Mouse (Mus musculus): Measurements from ENCODE around the gene Arhgap11a.

The Arhgap11a gene

DNA sequence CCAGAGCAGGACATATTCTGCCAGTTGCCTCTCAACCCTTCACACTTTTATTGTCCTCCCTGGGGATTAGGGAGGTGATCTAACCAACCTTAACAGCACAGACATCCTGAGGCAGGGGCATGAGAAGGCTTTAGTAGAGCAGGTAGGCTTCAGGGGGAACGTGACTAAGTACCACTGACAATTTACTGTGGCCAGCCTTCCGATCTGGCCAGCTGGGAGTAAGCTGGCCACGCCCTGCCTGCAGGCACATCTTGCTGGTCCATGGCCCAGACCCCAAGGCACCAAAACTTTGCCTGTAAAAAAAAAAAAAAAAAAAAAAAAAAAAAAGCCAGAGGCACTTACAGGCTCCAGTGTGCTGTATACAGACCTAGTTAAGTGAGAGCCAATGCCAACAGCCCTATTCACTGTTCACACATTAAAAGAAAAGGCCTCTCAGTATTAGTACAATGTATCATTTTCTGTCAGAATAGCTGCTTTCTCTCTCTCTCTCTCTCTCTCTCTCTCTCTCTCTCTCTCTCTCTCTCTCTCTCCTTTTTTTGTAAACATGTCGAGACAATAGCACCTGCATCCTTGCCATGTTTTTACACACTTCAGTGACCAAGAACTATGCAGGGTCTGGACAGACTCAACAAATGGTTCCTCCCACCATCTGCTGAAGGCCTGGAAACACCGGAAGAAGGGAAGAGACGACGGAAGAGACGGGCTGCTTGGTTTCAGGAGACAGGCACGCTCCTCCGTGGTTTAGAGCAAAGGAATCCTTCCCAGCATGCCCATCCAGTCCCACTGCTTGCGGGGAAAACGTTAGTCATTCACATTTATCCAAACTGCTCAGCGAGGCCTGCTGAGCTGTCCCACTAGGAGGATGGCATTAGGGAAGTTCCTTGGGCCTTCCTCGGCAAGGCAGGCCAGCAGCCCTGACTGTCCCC, 30.5 kb downstream of the Arhgap11a start:
- DNase-seq (ENCODE audit: low read depth, low spot score), result no peak

DNA sequence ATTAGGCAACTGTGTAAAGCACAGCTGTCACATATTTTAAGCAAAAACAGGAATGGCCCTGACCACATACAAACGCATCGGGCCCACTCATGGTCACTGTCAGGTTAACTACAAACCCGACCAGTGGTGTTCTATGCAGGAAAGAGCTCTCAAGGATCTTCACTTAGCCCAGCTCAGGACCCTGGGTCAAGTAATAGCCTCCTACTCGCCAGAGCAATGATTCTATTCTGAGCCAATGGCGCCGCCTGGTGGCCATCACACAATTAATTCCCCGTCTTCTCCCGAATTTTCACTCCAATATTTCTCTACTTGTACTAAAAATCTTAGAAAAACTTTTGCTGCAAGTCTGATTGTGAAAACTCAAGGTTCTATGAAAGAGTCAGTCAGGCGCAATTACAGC, 40.8 kb downstream of the Arhgap11a start:
- no peak for DNase-seq (ENCODE audit: low read depth, low spot score)

DNA sequence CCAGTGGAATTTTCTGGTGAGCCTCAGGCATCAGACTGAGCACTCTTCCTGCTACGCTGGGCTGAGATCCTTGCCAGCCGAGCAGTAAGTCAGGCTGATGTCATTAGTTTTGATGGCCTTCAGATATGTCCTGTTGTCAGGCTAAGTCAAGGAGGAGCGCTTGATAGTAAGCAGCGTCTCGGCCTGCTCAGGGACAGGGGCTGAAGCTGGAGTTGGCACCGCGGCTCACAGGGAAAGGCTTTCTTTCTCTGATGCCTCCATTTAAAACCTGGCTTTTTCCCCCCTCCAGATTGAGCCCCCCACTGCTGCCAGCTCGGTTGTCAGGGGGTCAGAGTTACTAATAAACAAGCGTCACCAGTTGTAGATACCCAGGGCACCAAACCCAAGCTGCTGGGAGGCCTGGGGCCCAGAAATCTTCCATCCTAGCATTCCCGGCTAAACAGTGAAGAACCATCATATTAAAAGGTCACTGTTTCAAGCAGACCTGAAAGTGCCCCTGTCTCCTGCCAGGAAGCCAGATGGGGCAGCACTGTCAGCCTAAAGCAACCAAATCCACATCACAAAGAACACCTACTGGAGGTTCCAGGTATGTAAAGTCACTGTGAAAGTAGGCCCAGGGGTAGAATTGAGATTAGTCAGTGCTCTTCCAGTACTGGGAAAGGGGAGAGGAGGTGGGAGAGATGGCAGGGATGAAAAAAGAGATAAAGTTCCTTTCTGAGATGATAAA, 41.4 kb downstream of the Arhgap11a start:
- DNase-seq (ENCODE audit: low read depth, low spot score), result no peak

DNA sequence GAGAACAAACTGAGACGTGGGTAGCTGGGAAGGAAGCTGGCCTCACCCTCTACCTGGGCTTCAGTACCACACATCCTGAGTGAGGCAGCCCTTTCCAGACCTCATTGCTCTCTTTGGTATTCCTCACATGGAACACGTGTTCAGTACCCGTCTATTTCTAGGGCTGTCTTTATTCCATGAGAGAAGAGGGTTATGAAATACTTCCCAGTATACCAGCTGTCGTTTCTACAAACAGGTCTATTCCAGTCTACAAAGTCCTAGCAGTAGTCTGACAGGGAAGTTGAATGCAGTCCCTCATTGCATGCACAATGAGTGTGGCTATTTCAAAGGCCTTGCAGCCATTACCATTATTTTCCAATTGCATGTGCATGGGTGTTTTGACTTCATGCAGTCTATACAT, 42.7 kb downstream of the Arhgap11a start:
- DNase-seq (ENCODE audit: low read depth, low spot score), result no peak

DNA sequence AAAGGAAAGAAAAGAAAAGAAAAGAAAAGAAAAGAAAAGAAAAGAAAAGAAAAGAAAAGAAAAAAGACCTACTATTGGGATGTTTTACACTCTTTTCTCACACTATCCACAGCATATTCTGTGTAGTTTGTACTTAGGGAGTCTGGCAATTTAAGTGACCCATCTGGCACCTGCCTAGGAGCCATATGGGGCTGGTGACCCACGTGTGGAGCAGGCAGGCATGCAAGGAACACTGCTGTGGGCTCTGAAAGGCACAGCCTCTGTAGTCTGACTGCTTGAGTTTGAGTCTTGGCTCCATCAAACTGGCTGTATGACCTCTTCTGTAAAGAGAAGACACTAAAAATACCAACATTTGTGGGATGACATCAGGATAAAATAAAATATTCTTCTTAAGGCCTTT, 44.7 kb downstream of the Arhgap11a start:
- DNase-seq (ENCODE audit: low read depth, low spot score), result no peak

DNA sequence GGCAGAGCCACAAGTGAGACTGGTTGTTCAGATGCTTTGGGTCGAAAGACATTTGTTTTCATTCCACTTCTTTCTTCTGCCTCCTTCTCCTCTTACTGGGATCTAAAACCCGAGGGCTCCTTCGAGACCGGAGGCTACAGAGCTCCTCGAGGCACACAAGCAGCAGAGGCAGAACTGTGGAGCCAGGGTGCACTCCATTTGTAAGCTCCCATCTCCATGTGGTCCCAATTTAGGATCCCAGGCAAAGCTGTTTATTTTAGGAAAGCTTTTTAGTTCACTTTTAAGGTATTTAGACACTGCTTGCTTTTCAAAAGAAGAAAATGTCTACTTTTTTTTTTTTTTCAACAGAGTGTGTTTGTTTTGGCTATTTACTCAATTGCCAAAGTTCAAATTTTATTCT, 47.6 kb downstream of the Arhgap11a start:
- DNase-seq (ENCODE audit: low read depth, low spot score), result no peak

DNA sequence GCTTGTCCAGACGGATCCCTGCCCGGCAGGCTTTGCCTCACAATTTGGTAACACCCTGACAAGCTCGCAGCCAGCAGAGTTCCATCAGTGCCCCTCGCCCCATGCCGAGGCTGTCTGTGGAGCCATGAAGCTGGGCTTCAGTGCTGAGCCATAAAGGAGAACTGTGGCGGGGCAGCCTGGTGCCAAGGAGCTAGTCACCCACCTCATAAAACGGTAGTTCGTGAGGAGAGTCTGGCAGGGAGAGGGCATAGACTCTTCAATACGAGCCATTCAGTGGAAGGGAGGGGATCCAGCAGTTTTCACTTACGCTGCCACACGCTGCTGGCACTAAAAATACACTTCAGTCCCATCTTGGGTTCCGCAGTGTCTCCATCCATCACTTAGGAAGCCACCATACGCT, 49.9 kb downstream of the Arhgap11a start:
- DNase-seq (ENCODE audit: low read depth, low spot score), result no peak

DNA sequence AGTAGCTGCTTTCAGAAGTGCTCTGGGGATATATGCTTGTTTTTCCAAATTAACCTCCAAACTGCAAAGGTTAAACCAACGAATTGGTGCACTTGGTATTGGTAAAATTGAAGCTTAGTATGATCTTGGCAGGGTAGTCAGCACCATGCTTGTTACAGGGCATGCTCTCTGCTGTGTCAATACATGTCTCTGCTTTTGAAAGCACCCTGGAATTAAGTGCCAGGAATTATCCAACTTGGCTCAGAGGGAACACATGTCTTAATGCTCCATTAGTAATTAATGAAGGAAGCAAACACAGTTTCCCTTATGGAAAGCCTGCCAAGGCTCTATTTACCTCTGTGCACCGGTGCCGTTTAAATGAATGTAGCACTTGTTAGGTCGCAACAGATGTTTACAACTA, 53.3 kb downstream of the Arhgap11a start:
- no peak for DNase-seq (ENCODE audit: low read depth, low spot score)

DNA sequence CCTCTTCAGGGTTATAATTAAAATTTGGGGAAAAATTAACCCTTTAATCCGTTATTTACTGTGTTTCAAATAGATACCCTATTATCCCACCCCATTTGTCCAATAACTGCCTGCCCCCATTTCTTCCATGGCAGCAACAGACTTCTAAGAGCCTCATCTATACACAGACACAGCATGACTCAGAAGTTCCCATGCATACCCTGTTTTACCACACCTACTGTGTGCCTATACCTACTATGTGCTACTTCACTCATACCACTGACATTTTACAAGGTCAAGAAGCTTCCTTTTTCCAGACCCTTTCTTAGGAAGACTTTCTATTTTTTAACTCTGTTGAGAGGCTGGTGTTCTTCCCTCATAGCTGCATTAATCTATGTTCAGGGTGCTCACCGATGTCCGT, 54.9 kb downstream of the Arhgap11a start:
- DNase-seq (ENCODE audit: low read depth, low spot score), result no peak

DNA sequence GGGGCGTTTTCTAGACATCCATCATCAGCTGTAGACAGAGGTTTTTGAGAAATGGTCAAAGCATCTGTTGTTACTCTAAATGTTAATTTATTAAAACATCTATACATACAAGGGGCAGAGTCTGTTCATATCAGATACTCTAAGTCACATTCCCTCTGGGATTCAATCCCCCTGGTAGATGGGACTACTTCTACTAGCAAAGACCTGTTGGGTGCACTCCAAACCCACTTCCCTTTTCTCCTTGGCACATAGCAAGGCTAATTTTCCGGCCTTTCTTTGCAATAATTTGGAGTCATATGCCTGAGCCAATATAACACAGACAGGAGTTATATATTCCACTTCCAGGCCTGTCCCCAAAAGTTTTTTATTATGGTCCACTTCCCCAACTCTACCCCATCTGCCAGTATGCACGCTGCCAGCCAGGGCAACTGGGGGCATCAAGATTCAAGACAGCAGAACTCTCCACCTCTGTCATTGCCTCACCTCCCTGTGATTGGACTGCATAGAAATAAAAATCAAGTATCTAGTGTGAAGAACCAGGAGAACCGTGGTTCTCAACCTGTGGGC, 59.6 kb downstream of the Arhgap11a start:
- DNase-seq (ENCODE audit: low read depth, low spot score), result no peak

DNA sequence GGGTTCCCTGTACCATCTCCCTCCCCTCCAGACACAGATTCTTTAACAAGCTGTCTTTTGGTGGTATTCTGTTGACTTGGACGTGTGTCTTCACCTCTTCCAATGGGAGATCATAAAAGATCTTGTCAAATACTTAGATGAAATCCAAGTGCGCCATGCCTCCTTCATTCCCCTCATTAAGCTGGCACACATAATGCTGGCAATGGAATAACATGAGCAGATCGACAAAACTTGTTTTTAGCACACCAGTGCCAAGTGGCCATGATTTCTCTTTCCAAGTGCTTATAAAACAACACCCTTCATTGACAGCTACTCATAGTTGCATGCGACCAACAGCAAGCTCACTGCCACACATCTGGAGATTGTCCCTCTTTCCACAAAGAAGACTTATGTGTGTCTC, 60.6 kb downstream of the Arhgap11a start:
- DNase-seq (ENCODE audit: low read depth, low spot score), result no peak

DNA sequence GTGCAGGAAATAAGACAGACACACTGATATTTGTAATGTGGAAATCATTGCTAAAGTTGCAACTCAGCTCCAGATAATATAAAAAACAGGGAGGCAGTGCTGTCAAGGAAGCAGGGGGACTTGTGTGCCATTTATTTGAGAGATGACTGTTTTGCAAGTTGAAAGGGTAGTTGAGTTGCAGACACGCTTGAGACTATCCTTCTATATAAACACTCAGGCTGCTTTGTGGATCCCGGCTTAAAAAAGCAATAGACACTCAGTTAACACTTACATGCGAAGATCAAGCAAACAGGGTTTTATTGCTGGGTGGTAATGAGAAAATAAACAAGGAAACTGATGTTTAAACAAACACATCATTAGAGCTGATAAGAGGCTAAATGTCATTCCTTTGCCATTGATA, 63.6 kb downstream of the Arhgap11a start:
- no peak for DNase-seq (ENCODE audit: low read depth, low spot score)

DNA sequence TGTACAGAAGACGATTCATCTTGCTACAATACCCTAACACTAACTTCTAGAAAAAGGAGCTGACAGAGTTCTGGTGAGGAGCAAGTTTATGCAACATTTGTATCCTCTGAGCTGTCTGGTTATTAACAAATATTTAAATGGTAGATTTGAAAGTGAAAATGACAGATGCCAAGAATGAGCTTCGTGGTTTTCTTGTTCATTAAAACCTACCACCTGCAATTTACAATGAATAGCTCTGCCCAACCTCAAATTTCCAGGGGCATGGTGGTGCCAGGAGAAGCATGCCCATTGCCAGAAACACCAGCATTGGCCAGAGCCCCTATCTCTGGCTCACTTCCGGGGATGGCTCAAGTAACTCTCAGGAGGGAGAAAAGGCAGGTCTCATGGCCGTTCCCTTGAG, 66.9 kb downstream of the Arhgap11a start:
- no peak for DNase-seq (ENCODE audit: low read depth, low spot score)

Data from c-Kit-negative CD71-positive TER-119-positive erythroid progenitor cells, embryonic 14.5 days (primary cell).